In genomic region chr13:29414878-29415277, GRCm38 (mm10) we compare ENCODE assay signal across 11 mouse cellular contexts.
DNase-seq lines count a peak whose midpoint lies in the region; ATAC-seq and TF ChIP-seq lines count a peak whose summit lies in the region.
"Had no signal": no experiment of that assay in that cellular context is flagged by ENCODE, and none has a peak within 500 bp of the region (broad histone marks: within the 10 kb centered on the region; RNA-seq: fewer than 3 reads in every experiment).

No protein-coding gene starts in this region.

- TF ChIP-seq CTCF in thymus, adult 2 months (IDR thresholded peaks at IDR 0.05; ENCODE audit: borderline replicate concordance, control insufficient read depth, extremely low read depth, insufficient read depth, low read length, poor library complexity): no peak

- no peak for ATAC-seq in heart, embryonic 15.5 days (replicated peaks; ENCODE audit: insufficient number of reproducible peaks, insufficient read depth, low FRiP score, low read depth)
- ATAC-seq: liver, embryonic 12.5 days; Patski had no signal

- DNase-seq in cerebellum, postnatal 14 days: peak; percentile 45 to 59
- DNase-seq in cerebellum, adult 11 months: no peak
- DNase-seq in embryonic facial prominence, embryonic 10.5 days (ENCODE audit: low spot score): no peak
- DNase-seq in midbrain, embryonic 10.5 days (ENCODE audit: low spot score): no peak
- DNase-seq in lung, postnatal 4 days: no peak
- DNase-seq in natural killer cell, adult 2 months (ENCODE audit: low spot score in 2 of 2): no peak
- DNase-seq in thymus, adult 2 months: no peak

- peaks cover 42% of the 10 kb centered on the region for H3K4me1 ChIP-seq in embryonic facial prominence, embryonic 10.5 days
- peaks cover 28% of the 10 kb centered on the region for H3K4me1 ChIP-seq in heart, embryonic 15.5 days (replicated peaks)
- peaks cover 47% of the 10 kb centered on the region for H3K4me1 ChIP-seq in midbrain, embryonic 10.5 days
- no peaks in the 10 kb centered on the region for H3K4me1 ChIP-seq in thymus, adult 2 months (replicated peaks; ENCODE audit: control insufficient read depth, insufficient read depth, low read length)
- H3K4me1 ChIP-seq: liver, embryonic 12.5 days had no signal

- H3K9ac ChIP-seq in heart, embryonic 15.5 days: no peak overlapping the region
- H3K9ac ChIP-seq: liver, embryonic 12.5 days had no signal

- 78% methylated on average over 6 of the region's 6 CpGs for WGBS in embryonic facial prominence, embryonic 10.5 days
- 19% methylated on average over 6 of the region's 6 CpGs for WGBS in heart, embryonic 15.5 days
- 74% methylated on average over 6 of the region's 6 CpGs for WGBS in midbrain, embryonic 10.5 days
- 98% methylated on average over 6 of the region's 6 CpGs for WGBS in thymus, adult 2 months

- H3K4me3 ChIP-seq in embryonic facial prominence, embryonic 10.5 days: no peak overlapping the region
- no peak overlapping the region for H3K4me3 ChIP-seq in heart, embryonic 15.5 days
- H3K4me3 ChIP-seq in midbrain, embryonic 10.5 days: no peak overlapping the region
- no peak overlapping the region for H3K4me3 ChIP-seq in thymus, adult 2 months (ENCODE audit: control insufficient read depth, insufficient read depth, low read length)
- H3K4me3 ChIP-seq: liver, embryonic 12.5 days; megakaryocyte, embryonic 14.5 days had no signal

- no peak overlapping the region for H3K4me2 ChIP-seq in heart, embryonic 15.5 days
- H3K4me2 ChIP-seq: liver, embryonic 12.5 days had no signal

- no peaks in the 10 kb centered on the region for H3K27me3 ChIP-seq in embryonic facial prominence, embryonic 10.5 days (replicated peaks; ENCODE audit: low read depth, poor library complexity, severe bottlenecking)
- H3K27me3 ChIP-seq in heart, embryonic 15.5 days: no peaks in the 10 kb centered on the region
- no peaks in the 10 kb centered on the region for H3K27me3 ChIP-seq in midbrain, embryonic 10.5 days (ENCODE audit: low read depth, poor library complexity, severe bottlenecking)
- no peaks in the 10 kb centered on the region for H3K27me3 ChIP-seq in thymus, adult 2 months (ENCODE audit: control insufficient read depth, insufficient read depth, low read length)
- H3K27me3 ChIP-seq: liver, embryonic 12.5 days; megakaryocyte, embryonic 14.5 days; Patski had no signal

- no peak for TF ChIP-seq POLR2A in thymus, adult 2 months (IDR thresholded peaks at IDR 0.05; ENCODE audit: control insufficient read depth, extremely low read depth, insufficient read depth, low read length, poor library complexity)

- H3K9me3 ChIP-seq in embryonic facial prominence, embryonic 10.5 days: no peaks in the 10 kb centered on the region
- no peaks in the 10 kb centered on the region for H3K9me3 ChIP-seq in heart, embryonic 15.5 days (replicated peaks)
- no peaks in the 10 kb centered on the region for H3K9me3 ChIP-seq in midbrain, embryonic 10.5 days (replicated peaks)
- H3K9me3 ChIP-seq: liver, embryonic 12.5 days; megakaryocyte, embryonic 14.5 days had no signal

- H3K27ac ChIP-seq in embryonic facial prominence, embryonic 10.5 days (replicated peaks): peak overlapping the region; percentile 49
- H3K27ac ChIP-seq in heart, embryonic 15.5 days: peak overlapping the region; percentile 43
- H3K27ac ChIP-seq in midbrain, embryonic 10.5 days (replicated peaks): peak overlapping the region; percentile 64
- H3K27ac ChIP-seq in thymus, adult 2 months (ENCODE audit: control insufficient read depth, insufficient read depth, low read length): no peak overlapping the region
- H3K27ac ChIP-seq: liver, embryonic 12.5 days had no signal

- H3K36me3 ChIP-seq in embryonic facial prominence, embryonic 10.5 days (replicated peaks): no peaks in the 10 kb centered on the region
- H3K36me3 ChIP-seq in heart, embryonic 15.5 days: no peaks in the 10 kb centered on the region
- H3K36me3 ChIP-seq in midbrain, embryonic 10.5 days: no peaks in the 10 kb centered on the region
- no peaks in the 10 kb centered on the region for H3K36me3 ChIP-seq in thymus, adult 2 months (ENCODE audit: control insufficient read depth, insufficient read depth, low read length)
- H3K36me3 ChIP-seq: liver, embryonic 12.5 days had no signal

Comparison
In these comparisons a context has a peak if more than half of its experiments do, and no peak if none do; other contexts are left out.
1. DNase-seq: peak in cerebellum, postnatal 14 days (2 of 2); none in cerebellum, adult 11 months (single experiment), embryonic facial prominence, embryonic 10.5 days (single experiment), midbrain, embryonic 10.5 days (single experiment), lung, postnatal 4 days (0 of 2), natural killer cell, adult 2 months (0 of 2) and thymus, adult 2 months (single experiment).